ENCODE assay signal across 10 mouse cellular contexts in the genomic region with DNA sequence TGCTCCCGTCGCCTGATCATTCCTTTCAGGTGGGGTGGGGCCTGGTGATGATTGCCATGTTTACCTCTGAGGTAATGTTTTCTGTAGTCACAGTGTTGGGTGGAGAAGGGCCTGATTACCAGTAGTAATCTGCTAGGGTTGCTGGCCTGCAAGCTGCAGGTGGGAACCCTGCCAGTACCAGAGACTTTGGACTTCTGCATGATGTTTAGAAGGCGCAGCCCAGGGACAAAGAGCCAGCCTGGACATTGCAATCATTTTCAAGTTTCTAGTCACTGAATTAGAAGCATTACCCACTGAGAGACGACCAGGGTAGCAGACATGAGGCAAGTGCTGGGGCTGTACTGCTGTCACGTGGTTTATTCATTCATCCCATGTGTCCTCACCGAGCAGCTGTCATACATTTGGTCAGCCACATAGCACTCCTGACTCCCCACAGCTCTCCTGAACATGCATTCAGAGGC.
DNase-seq lines count a peak whose midpoint lies in the region; ATAC-seq and TF ChIP-seq lines count a peak whose summit lies in the region.
"Had no signal": no experiment of that assay in that cellular context is flagged by ENCODE, and none has a peak within 500 bp of the region (broad histone marks: within the 10 kb centered on the region; RNA-seq: fewer than 3 reads in every experiment).

No protein-coding gene starts in this region.

- peak; percentile 41 for DNase-seq in adrenal gland, adult 2 months
- no peak for DNase-seq in adrenal gland, postnatal 4 days (ENCODE audit: low spot score in 2 of 2)
- peak; percentile 45 to 64 for DNase-seq in urinary bladder, postnatal 36 days (ENCODE audit: low spot score in 2 of 2)
- no peak for DNase-seq in urinary bladder, postnatal 10 days (ENCODE audit: low spot score)
- peak; percentile 96 for DNase-seq in liver, adult 2 months (ENCODE audit: extremely low read depth, low read depth, low spot score)
- no peak for DNase-seq in right cerebral cortex, postnatal 14 days
- no peak for DNase-seq in right cerebral cortex, postnatal 36 days (ENCODE audit: low spot score in 2 of 2)

- H3K4me1 ChIP-seq in liver, adult 2 months (ENCODE audit: control insufficient read depth, insufficient read depth, low read length) = peaks cover 13% of the 10 kb centered on the region
- no peaks in the 10 kb centered on the region for H3K4me1 ChIP-seq in forebrain, embryonic 13.5 days

- no peaks in the 10 kb centered on the region for H3K9me3 ChIP-seq in forebrain, embryonic 13.5 days (replicated peaks)

- no peak overlapping the region for H3K9ac ChIP-seq in liver, adult 2 months (ENCODE audit: low read depth, low read length)
- H3K9ac ChIP-seq in forebrain, embryonic 13.5 days = no peak overlapping the region

- H3K27ac ChIP-seq in liver, adult 2 months (replicated peaks; ENCODE audit: insufficient read depth, low read depth, low read length) = peak overlapping the region; percentile 68
- no peak overlapping the region for H3K27ac ChIP-seq in forebrain, embryonic 13.5 days
- H3K27ac ChIP-seq: macrophage had no signal

- H3K4me3 ChIP-seq in liver, adult 2 months (ENCODE audit: insufficient read depth, low read depth, low read length) = no peak overlapping the region
- no peak overlapping the region for H3K4me3 ChIP-seq in forebrain, embryonic 13.5 days

- no peaks in the 10 kb centered on the region for H3K27me3 ChIP-seq in liver, adult 2 months (ENCODE audit: control insufficient read depth, insufficient read depth, low read length)
- H3K27me3 ChIP-seq in forebrain, embryonic 13.5 days = no peaks in the 10 kb centered on the region

- H3K4me2 ChIP-seq in forebrain, embryonic 13.5 days = no peak overlapping the region

- 17% methylated on average over 6 of the region's 6 CpGs for WGBS in liver, adult 2 months
- WGBS in forebrain, embryonic 13.5 days = 73% methylated on average over 6 of the region's 6 CpGs

- H3K36me3 ChIP-seq in liver, adult 2 months (ENCODE audit: control insufficient read depth, insufficient read depth, low read length) = no peaks in the 10 kb centered on the region
- H3K36me3 ChIP-seq in forebrain, embryonic 13.5 days (ENCODE audit: poor library complexity, severe bottlenecking) = no peaks in the 10 kb centered on the region

- ATAC-seq in forebrain, embryonic 13.5 days = no peak
- ATAC-seq: activated CD4-positive, CD25-positive, alpha-beta regulatory T cell, adult 4 months had no signal

- no peak for TF ChIP-seq POLR2A in liver, adult 2 months (IDR thresholded peaks at IDR 0.05; ENCODE audit: extremely low read depth, insufficient read depth, low read length)

- no peak for TF ChIP-seq CTCF in liver, adult 2 months (IDR thresholded peaks at IDR 0.05; ENCODE audit: low read depth, low read length)

- H3K79me2 ChIP-seq in liver, adult 2 months (ENCODE audit: control insufficient read depth, insufficient read depth, low read length) = no peaks in the 10 kb centered on the region

Comparison
In these comparisons a context has a peak if more than half of its experiments do, and no peak if none do; other contexts are left out.
1. DNase-seq: peak in adrenal gland, adult 2 months (single experiment), urinary bladder, postnatal 36 days (2 of 2) and liver, adult 2 months (single experiment); none in adrenal gland, postnatal 4 days (0 of 2), urinary bladder, postnatal 10 days (single experiment), right cerebral cortex, postnatal 14 days (single experiment) and right cerebral cortex, postnatal 36 days (0 of 2).